Mouse (Mus musculus): ENCODE measurements around the gene Usp9x. TPM values are rescaled to one million over a fixed set of nuclear protein-coding genes. Genes with fewer than 3 reads are reported as not detected.

Usp9x gene
- total RNA-seq, 2 experiments from 2014 or later = 130 to 150 TPM

- TF ChIP-seq CTCF (IDR thresholded peaks at IDR 0.05) = no peak
- intact Hi-C loops (cut with DNase I) = loop anchor here (10.0 kb wide), 1 partner anchor 92 kb away; no protein-coding TSS in a partner anchor
- peak overlapping the region; percentile 55 for H3K4me3 ChIP-seq
- DNase-seq = no peak
- H3K27ac ChIP-seq = peak overlapping the region; percentile 78
These were observed 24.3 kb upstream of the Usp9x start for GRCm38 (mm10) chrX:13046893-13047435.

- peak; percentile 58 for DNase-seq
- TF ChIP-seq CTCF (IDR thresholded peaks at IDR 0.05) = no peak
- intact Hi-C loops (cut with DNase I) = loop anchor here (10.0 kb wide), 1 partner anchor 93 kb away; no protein-coding TSS in a partner anchor
- Histone ChIP-seq H3K27ac (peak overlapping the region; percentile 78), H3K4me3 (peak overlapping the region; percentile 55)
These were observed 23.5 kb upstream of the Usp9x start for GRCm38 (mm10) chrX:13047631-13048345.

GRCm38 (mm10) chrX:13054612-13055011 lies 16.7 kb upstream of the Usp9x start:
- no peak for TF ChIP-seq CTCF (IDR thresholded peaks at IDR 0.05)
- DNase-seq = no peak
- H3K27ac ChIP-seq = no peak overlapping the region
- no peak overlapping the region for H3K4me3 ChIP-seq
- intact Hi-C loops (cut with DNase I) = no loop called here

GRCm38 (mm10) chrX:13061961-13062360 lies 9.3 kb upstream of the Usp9x start:
- intact Hi-C loops (cut with DNase I) = loop anchor here (10.0 kb wide), 1 partner anchor 187 kb away; no protein-coding TSS in a partner anchor
- no peak for DNase-seq
- TF ChIP-seq CTCF (IDR thresholded peaks at IDR 0.05) = no peak
- H3K27ac ChIP-seq = no peak overlapping the region
- H3K4me3 ChIP-seq = no peak overlapping the region

- Histone ChIP-seq H3K4me3 (no peak overlapping the region), H3K27ac (no peak overlapping the region)
- intact Hi-C loops (cut with DNase I) = loop anchor here (10.0 kb wide), 1 partner anchor 190 kb away; no protein-coding TSS in a partner anchor
- TF ChIP-seq CTCF (IDR thresholded peaks at IDR 0.05) = no peak
- DNase-seq = no peak
These were observed 6.9 kb upstream of the Usp9x start for GRCm38 (mm10) chrX:13064273-13064925.

GRCm38 (mm10) chrX:13070206-13070572 lies 1.1 kb upstream of the Usp9x start:
- no peak for TF ChIP-seq CTCF (IDR thresholded peaks at IDR 0.05)
- intact Hi-C loops (cut with DNase I) = loop anchor here (5.0 kb wide), 2 partner anchors 133 to 393 kb away; no protein-coding TSS in a partner anchor
- DNase-seq = no peak
- peak overlapping the region; percentile 98 for H3K27ac ChIP-seq
- H3K4me3 ChIP-seq = peak overlapping the region; percentile 90

- H3K4me3 ChIP-seq = peak overlapping the region; percentile 90
- intact Hi-C loops (cut with DNase I) = loop anchor here (1.0 to 5.0 kb wide), 3 partner anchors 28 to 393 kb away; no protein-coding TSS in a partner anchor
- peak overlapping the region; percentile 98 for H3K27ac ChIP-seq
- no peak for TF ChIP-seq CTCF (IDR thresholded peaks at IDR 0.05)
- peak; percentile 92 for DNase-seq
These were observed 591 bp upstream of the Usp9x start for GRCm38 (mm10) chrX:13070573-13071240.

- no peak for TF ChIP-seq CTCF (IDR thresholded peaks at IDR 0.05)
- intact Hi-C loops (cut with DNase I) = loop anchor here (1.0 to 5.0 kb wide), 3 partner anchors 30 to 395 kb away; no protein-coding TSS in a partner anchor
- Histone ChIP-seq H3K4me3 (peak overlapping the region; percentile 90), H3K27ac (peak overlapping the region; percentile 98)
- peak; percentile 77 for DNase-seq
These were observed 620 bp downstream of the Usp9x start for GRCm38 (mm10) chrX:13071776-13072460.

GRCm38 (mm10) chrX:13072461-13072982 lies 1.2 kb downstream of the Usp9x start:
- DNase-seq = peak; percentile 82
- intact Hi-C loops (cut with DNase I) = loop anchor here (5.0 kb wide), 2 partner anchors 135 to 395 kb away; no protein-coding TSS in a partner anchor
- peak overlapping the region; percentile 90 for H3K4me3 ChIP-seq
- TF ChIP-seq CTCF (IDR thresholded peaks at IDR 0.05) = no peak
- H3K27ac ChIP-seq = peak overlapping the region; percentile 98

GRCm38 (mm10) chrX:13085621-13086020 lies 14.3 kb downstream of the Usp9x start:
- no peak overlapping the region for H3K27ac ChIP-seq
- peak; percentile 14; the same call in 1 of the 2 replicates for TF ChIP-seq CTCF (IDR thresholded peaks at IDR 0.05)
- H3K4me3 ChIP-seq = no peak overlapping the region
- intact Hi-C loops (cut with DNase I) = no loop called here
- no peak for DNase-seq

GRCm38 (mm10) chrX:13096985-13097384 lies 25.7 kb downstream of the Usp9x start:
- intact Hi-C loops (cut with DNase I) = no loop called here
- no peak for TF ChIP-seq CTCF (IDR thresholded peaks at IDR 0.05)

More at GRCm38 (mm10) chrX:13096985-13097384, 25.7 kb downstream of the Usp9x start:
- Histone ChIP-seq H3K4me3 (no peak overlapping the region), H3K27ac (no peak overlapping the region)
- DNase-seq = no peak

All from gastrocnemius, adult 2 months (tissue).